Mouse (Mus musculus) midbrain, postnatal 0 days (tissue): ENCODE data around the gene Igsf11. TPM values are rescaled to one million over a fixed set of nuclear protein-coding genes. Genes with fewer than 3 reads are reported as not detected.

Source experiments
- ATAC-seq: fragments of 200-750 bp; cut with Nextera tagmentation; 2 replicates; pipeline ENCODE4 v1.8.0; 2017; ENCODE audit warnings: moderate number of reproducible peaks, mild to moderate bottlenecking, moderate TSS enrichment, moderate library complexity; ENCODE audit not compliant: low FRiP score
- DNase-seq: peaks from one replicate; pipeline ENCODE4 v3.0.0-alpha.2; 2015; ENCODE audit warnings: low spot score
- H3K27ac ChIP-seq: fragments of 300-500 bp; sonication (generic); 2 replicates; pipeline ENCODE4 v1.5.1; 2014; ENCODE audit warnings: low read depth, mild to moderate bottlenecking, low read length, mixed read lengths
- H3K27me3 ChIP-seq: fragments of 300-500 bp; sonication (generic); 2 replicates; pipeline ENCODE4 v1.6.1; 2014; ENCODE audit warnings: low read length, control low read depth, mixed read lengths; ENCODE audit not compliant: insufficient read depth
- H3K36me3 ChIP-seq: fragments of 300-500 bp; sonication (generic); 2 replicates; pipeline ENCODE4 v1.6.1; 2014; ENCODE audit warnings: low read length, control low read depth, mixed read lengths; ENCODE audit not compliant: insufficient read depth
- H3K4me1 ChIP-seq: fragments of 300-500 bp; sonication (generic); 2 replicates; pipeline ENCODE4 v1.6.1; 2014; ENCODE audit warnings: mild to moderate bottlenecking, control low read depth, antibody characterized with exemption, low read length, mixed read lengths; ENCODE audit not compliant: insufficient read depth
- H3K4me2 ChIP-seq: fragments of 300-500 bp; sonication (generic); 2 replicates; pipeline ENCODE4 v1.6.1; 2014; ENCODE audit warnings: low read depth, mild to moderate bottlenecking, low read length, mixed read lengths; ENCODE audit not compliant: poor library complexity, severe bottlenecking
- H3K4me3 ChIP-seq: fragments of 300-500 bp; sonication (generic); 2 replicates; pipeline ENCODE4 v1.5.1; 2014; ENCODE audit warnings: low read depth, mild to moderate bottlenecking, low read length, moderate library complexity
- H3K9ac ChIP-seq: fragments of 300-500 bp; sonication (generic); replicated peaks from 2 replicates; pipeline ENCODE4 v1.6.1; 2014; ENCODE audit warnings: mild to moderate bottlenecking, low read length, moderate library complexity, mixed read lengths; ENCODE audit not compliant: poor library complexity, severe bottlenecking
- H3K9me3 ChIP-seq: fragments of 300-500 bp; sonication (generic); 2 replicates; pipeline ENCODE4 v1.6.1; 2016; ENCODE audit warnings: low read length, control low read depth
- CTCF ChIP-seq: IDR thresholded peaks from 2 replicates; pipeline ENCODE4 v1.5.1; 2016; ENCODE audit warnings: antibody characterized with exemption, mild to moderate bottlenecking
- WGBS: fragments of 180-500 bp; shearing (Covaris S2); extraction: QIAGEN DNeasy Blood & Tissue Kit; methylation state at CpG from one replicate; pipeline ENCODE4 v1.1.7; 2014; 5-methylcytosine and 5-hydroxymethylcytosine counted together
- polyA plus RNA-seq: library from polyadenylated mRNA; unstranded; fragments of >200 nt; fragmentation: Nextera tagmentation; extraction: Ambion mirVana; gene quantifications from 2 replicates; pipeline ENCODE4 v1.2.1, GENCODE M21; 2015
- total RNA-seq: library from RNA; depleted of rRNA; stranded (reverse); fragments of >200 nt; gene quantifications from 2 replicates; pipeline ENCODE4 v1.2.3, GENCODE M21; 2014

Igsf11 gene
- total and polyA plus RNA-seq, 2 experiments from 2014 or later: 3.1 to 18.7 TPM

- ATAC-seq (no peak), DNase-seq (no peak)
- Histone ChIP-seq H3K27me3 (no peaks in the 10 kb centered on the region), H3K9ac (no peak overlapping the region), H3K4me2 (no peak overlapping the region), H3K9me3 (no peaks in the 10 kb centered on the region), H3K36me3 (no peaks in the 10 kb centered on the region), H3K4me3 (no peak overlapping the region), H3K4me1 (no peaks in the 10 kb centered on the region), H3K27ac (no peak overlapping the region)
- TF ChIP-seq CTCF: no peak
- WGBS: 89% methylated on average over 2 of the region's 2 CpGs
Observed at GRCm38 (mm10) chr16:38918121-38918520, 25.6 kb downstream of the Igsf11 start.

- Histone ChIP-seq H3K4me1 (no peaks in the 10 kb centered on the region), H3K36me3 (no peaks in the 10 kb centered on the region), H3K9me3 (no peaks in the 10 kb centered on the region), H3K4me3 (no peak overlapping the region), H3K4me2 (no peak overlapping the region), H3K9ac (no peak overlapping the region), H3K27me3 (no peaks in the 10 kb centered on the region), H3K27ac (no peak overlapping the region)
- ATAC-seq: no peak
- no peak for DNase-seq
- TF ChIP-seq CTCF: no peak
- 68% methylated on average over 5 of the region's 5 CpGs for WGBS
Observed at GRCm38 (mm10) chr16:38920488-38920887, 28.0 kb downstream of the Igsf11 start.

GRCm38 (mm10) chr16:38924940-38925339, 32.5 kb downstream of the Igsf11 start:
- no peak for TF ChIP-seq CTCF
- peak; percentile 38 for DNase-seq
- no peaks in the 10 kb centered on the region for H3K9me3 ChIP-seq
- no peak overlapping the region for H3K9ac ChIP-seq
- H3K36me3 ChIP-seq: no peaks in the 10 kb centered on the region
- H3K4me3 ChIP-seq: no peak overlapping the region
- H3K27ac ChIP-seq: no peak overlapping the region
- peak overlapping the region; percentile 19 for H3K4me2 ChIP-seq
- WGBS: 58% methylated on average over 13 of the region's 13 CpGs
- ATAC-seq: no peak
- no peaks in the 10 kb centered on the region for H3K27me3 ChIP-seq
- H3K4me1 ChIP-seq: no peaks in the 10 kb centered on the region

- no peaks in the 10 kb centered on the region for H3K4me1 ChIP-seq
Observed at GRCm38 (mm10) chr16:38928760-38929159, 36.3 kb downstream of the Igsf11 start.

GRCm38 (mm10) chr16:38931519-38931918, 39.0 kb downstream of the Igsf11 start:
- Histone ChIP-seq H3K27me3 (no peaks in the 10 kb centered on the region), H3K9me3 (no peaks in the 10 kb centered on the region), H3K4me1 (no peaks in the 10 kb centered on the region), H3K4me3 (no peak overlapping the region), H3K4me2 (no peak overlapping the region), H3K27ac (no peak overlapping the region), H3K36me3 (no peaks in the 10 kb centered on the region), H3K9ac (no peak overlapping the region)
- ATAC-seq (no peak), DNase-seq (peak; percentile 59)
- TF ChIP-seq CTCF: no peak
- 63% methylated on average over 6 of the region's 6 CpGs for WGBS

More at GRCm38 (mm10) chr16:38928760-38929159, 36.3 kb downstream of the Igsf11 start:
- TF ChIP-seq CTCF: no peak
- WGBS: 87% methylated on average over 7 of the region's 7 CpGs
- Histone ChIP-seq H3K27ac (no peak overlapping the region), H3K9me3 (no peaks in the 10 kb centered on the region), H3K4me3 (no peak overlapping the region), H3K27me3 (no peaks in the 10 kb centered on the region), H3K4me2 (no peak overlapping the region), H3K9ac (no peak overlapping the region), H3K36me3 (no peaks in the 10 kb centered on the region)
- ATAC-seq (no peak), DNase-seq (no peak)

GRCm38 (mm10) chr16:38940805-38941204, 48.3 kb downstream of the Igsf11 start:
- Histone ChIP-seq H3K4me2 (no peak overlapping the region), H3K9ac (no peak overlapping the region), H3K4me3 (no peak overlapping the region), H3K27ac (peak overlapping the region; percentile 47; the same call in 1 of the 2 replicates), H3K9me3 (no peaks in the 10 kb centered on the region), H3K36me3 (no peaks in the 10 kb centered on the region), H3K4me1 (peaks cover 3% of the 10 kb centered on the region; the same call in 1 of the 2 replicates), H3K27me3 (no peaks in the 10 kb centered on the region)
- DNase-seq (no peak), ATAC-seq (no peak; the same call in 1 of the 2 replicates)
- 59% methylated on average over 3 of the region's 3 CpGs for WGBS
- no peak for TF ChIP-seq CTCF
